Mouse (Mus musculus) heart, embryonic 11.5 days (tissue): ENCODE measurements around the gene Gm11639. TPM values are rescaled to one million over a fixed set of nuclear protein-coding genes. Genes with fewer than 3 reads are reported as not detected.

Experiments used
- ATAC-seq: fragments of 200-750 bp; cut with Nextera tagmentation; replicated peaks from 2 replicates; pipeline ENCODE4 v1.8.0; 2017; ENCODE audit warnings: moderate library complexity; ENCODE audit not compliant: insufficient number of reproducible peaks, low FRiP score, low TSS enrichment
- H3K27ac ChIP-seq: fragments of 300-500 bp; sonication (generic); 2 replicates; pipeline ENCODE4 v1.5.1; 2014; ENCODE audit warnings: mild to moderate bottlenecking, low read depth, low read length
- H3K27me3 ChIP-seq: fragments of 300-500 bp; sonication (generic); 2 replicates; pipeline ENCODE4 v1.6.1; 2014; ENCODE audit warnings: mild to moderate bottlenecking, low read length, mixed read lengths; ENCODE audit not compliant: control insufficient read depth, insufficient read depth
- H3K36me3 ChIP-seq: fragments of 300-500 bp; sonication (generic); 2 replicates; pipeline ENCODE4 v1.6.1; 2014; ENCODE audit warnings: mild to moderate bottlenecking, low read length, moderate library complexity, mixed read lengths; ENCODE audit not compliant: control insufficient read depth, insufficient read depth
- H3K4me1 ChIP-seq: fragments of 300-500 bp; sonication (generic); 2 replicates; pipeline ENCODE4 v1.6.1; 2014; ENCODE audit warnings: low read length; ENCODE audit not compliant: control insufficient read depth, insufficient read depth
- H3K4me2 ChIP-seq: fragments of 300-500 bp; sonication (generic); 2 replicates; pipeline ENCODE4 v1.6.1; 2014; ENCODE audit warnings: mild to moderate bottlenecking, moderate library complexity
- H3K4me3 ChIP-seq: fragments of 300-500 bp; sonication (generic); 2 replicates; pipeline ENCODE4 v1.5.1; 2014; ENCODE audit warnings: low read depth, low read length
- H3K9ac ChIP-seq: fragments of 300-500 bp; sonication (generic); 2 replicates; pipeline ENCODE4 v1.6.1; 2014; ENCODE audit warnings: mild to moderate bottlenecking, low read depth, low read length, moderate library complexity
- H3K9me3 ChIP-seq: fragments of 300-500 bp; sonication (generic); replicated peaks from 2 replicates; pipeline ENCODE4 v1.6.1; 2016; ENCODE audit warnings: low read length; ENCODE audit not compliant: control insufficient read depth
- WGBS: fragments of 180-500 bp; shearing (Covaris S2); extraction: QIAGEN DNeasy Blood & Tissue Kit; methylation state at CpG from one replicate; pipeline ENCODE4 v1.1.7; 2014; ENCODE audit not compliant: insufficient replicate concordance; 5-methylcytosine and 5-hydroxymethylcytosine counted together
- polyA plus RNA-seq: library from polyadenylated mRNA; unstranded; fragments of >200 nt; fragmentation: Nextera tagmentation; extraction: Ambion mirVana; gene quantifications from 2 replicates; pipeline ENCODE4 v1.2.1, GENCODE M21; 2014

Gm11639 gene
- polyA plus RNA-seq, 1 experiment from 2014 or later: 0.03 TPM

DNA sequence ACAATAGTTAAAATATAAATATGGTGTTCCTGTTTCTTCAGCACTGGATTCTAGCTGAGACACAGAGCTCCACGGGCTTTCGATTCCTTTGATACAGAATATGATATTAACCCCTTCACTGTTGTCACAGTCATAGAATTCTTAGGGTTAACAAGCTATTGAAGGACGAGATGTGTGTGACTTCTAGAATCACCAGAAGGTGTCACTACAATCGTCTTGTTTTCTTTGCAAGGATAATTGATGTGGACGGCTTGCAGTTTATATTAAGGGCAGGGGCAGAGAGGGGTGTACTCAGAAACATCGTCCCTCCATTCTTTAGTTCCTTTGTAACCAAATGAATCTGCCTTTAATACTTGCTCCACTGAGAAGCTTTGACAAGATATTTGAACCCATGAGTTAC, 80.3 kb downstream of the Gm11639 start:
- 34% methylated on average over 6 of the region's 6 CpGs for WGBS
- no peaks in the 10 kb centered on the region; the same call in 1 of the 2 replicates for H3K27me3 ChIP-seq
- no peak for ATAC-seq
- no peaks in the 10 kb centered on the region for H3K9me3 ChIP-seq
- no peaks in the 10 kb centered on the region for H3K4me1 ChIP-seq
- no peaks in the 10 kb centered on the region for H3K36me3 ChIP-seq
- H3K4me3 ChIP-seq: no peak overlapping the region
- H3K4me2 ChIP-seq: no peak overlapping the region
- no peak overlapping the region for H3K9ac ChIP-seq
- H3K27ac ChIP-seq: no peak overlapping the region

DNA sequence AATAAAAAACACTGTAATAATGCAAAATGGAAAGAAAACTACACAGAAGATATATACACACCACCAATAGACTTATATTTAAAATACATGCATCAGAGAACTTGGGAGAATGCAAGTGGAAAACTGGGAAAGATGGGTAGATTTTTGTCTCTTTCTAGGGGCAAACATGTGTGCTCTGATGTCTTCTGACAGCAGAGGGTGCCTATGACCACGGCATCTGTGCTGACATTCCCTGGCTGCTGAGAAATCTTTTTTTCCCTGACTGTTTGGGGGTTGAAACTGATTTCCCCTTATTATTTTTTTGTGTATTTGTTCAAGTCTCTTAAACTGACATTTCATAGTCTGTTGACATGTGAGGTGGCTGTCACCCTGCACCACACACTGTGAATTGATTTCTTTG, 81.6 kb downstream of the Gm11639 start:
- Histone ChIP-seq H3K36me3 (no peaks in the 10 kb centered on the region), H3K9me3 (no peaks in the 10 kb centered on the region), H3K27me3 (no peaks in the 10 kb centered on the region; the same call in 1 of the 2 replicates), H3K4me1 (no peaks in the 10 kb centered on the region), H3K4me3 (no peak overlapping the region), H3K9ac (no peak overlapping the region), H3K27ac (no peak overlapping the region), H3K4me2 (no peak overlapping the region)
- WGBS: 43% methylated on average over 1 of the region's 1 CpGs
- no peak for ATAC-seq

DNA sequence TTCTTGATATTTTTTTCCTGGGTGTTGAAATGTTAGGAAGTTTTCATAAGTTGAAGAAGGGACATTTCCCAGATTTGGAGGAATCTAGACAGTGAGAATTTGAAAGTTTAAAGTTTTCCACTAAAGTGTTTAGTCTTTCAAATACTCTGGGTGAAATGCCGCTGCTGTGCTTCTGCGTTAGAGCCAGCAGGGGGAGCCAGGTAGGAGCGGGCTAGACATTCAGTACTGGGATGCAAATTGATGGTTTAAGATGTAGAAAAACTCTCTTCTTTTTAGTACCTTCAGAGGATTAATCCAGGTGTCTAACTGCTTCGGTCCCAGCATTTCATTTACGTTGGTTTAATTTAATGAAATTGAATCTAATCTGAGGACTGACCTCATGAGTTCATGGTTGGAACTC, 82.6 kb downstream of the Gm11639 start:
- ATAC-seq: no peak
- Histone ChIP-seq H3K36me3 (no peaks in the 10 kb centered on the region), H3K27me3 (no peaks in the 10 kb centered on the region), H3K4me1 (no peaks in the 10 kb centered on the region), H3K27ac (no peak overlapping the region), H3K4me2 (no peak overlapping the region), H3K9ac (no peak overlapping the region), H3K9me3 (no peaks in the 10 kb centered on the region), H3K4me3 (no peak overlapping the region)
- WGBS: 11% methylated on average over 5 of the region's 5 CpGs

DNA sequence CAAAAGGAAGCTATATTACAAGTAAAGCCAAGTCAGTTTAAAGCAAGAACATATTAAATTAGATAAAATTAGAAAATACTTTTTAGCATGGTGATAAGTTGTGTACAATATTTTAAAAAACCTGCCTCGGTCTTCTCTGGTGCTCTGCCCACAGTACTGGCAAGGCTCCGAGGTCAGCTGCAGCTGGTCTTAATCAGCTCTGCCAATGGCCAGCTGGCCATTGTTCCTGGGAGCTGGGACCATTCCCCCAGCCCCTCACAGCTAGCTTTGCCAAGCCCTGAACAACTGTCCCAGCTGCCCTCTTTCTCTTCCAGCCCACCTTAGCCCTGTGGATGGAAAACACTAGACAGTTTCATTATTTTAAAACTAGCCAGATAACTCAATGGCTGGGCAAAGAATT, 93.3 kb downstream of the Gm11639 start:
- no peak overlapping the region for H3K4me2 ChIP-seq
- H3K4me1 ChIP-seq: no peaks in the 10 kb centered on the region
- ATAC-seq: no peak
- H3K9ac ChIP-seq: no peak overlapping the region
- no peaks in the 10 kb centered on the region for H3K36me3 ChIP-seq
- WGBS: 86% methylated on average over 2 of the region's 2 CpGs
- no peaks in the 10 kb centered on the region for H3K9me3 ChIP-seq
- no peaks in the 10 kb centered on the region for H3K27me3 ChIP-seq
- no peak overlapping the region for H3K27ac ChIP-seq
- H3K4me3 ChIP-seq: no peak overlapping the region

DNA sequence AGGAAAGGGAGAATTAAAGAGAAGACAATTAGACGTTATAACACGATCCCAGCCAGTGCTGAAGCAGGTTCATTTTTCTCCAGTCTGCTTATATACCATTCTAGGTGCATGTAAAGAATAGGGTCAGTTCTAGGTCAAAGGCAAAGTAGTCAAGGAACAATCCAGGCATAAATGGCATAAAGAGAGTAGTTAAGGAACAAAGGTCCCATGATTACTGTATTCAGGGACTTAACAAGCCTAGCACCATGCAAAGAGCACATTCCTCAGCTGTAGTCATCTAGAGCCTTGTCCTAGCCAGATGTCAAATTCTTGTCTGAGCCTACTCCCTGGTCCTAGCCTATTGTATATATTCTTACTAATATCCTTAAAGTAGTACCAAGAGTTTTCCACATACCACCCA, 259.2 kb downstream of the Gm11639 start:
- Histone ChIP-seq H3K9ac (no peak overlapping the region), H3K36me3 (no peaks in the 10 kb centered on the region), H3K27ac (no peak overlapping the region), H3K4me2 (no peak overlapping the region), H3K4me1 (no peaks in the 10 kb centered on the region), H3K27me3 (no peaks in the 10 kb centered on the region), H3K9me3 (no peaks in the 10 kb centered on the region), H3K4me3 (no peak overlapping the region)
- no peak for ATAC-seq
- WGBS: 80% methylated on average over 2 of the region's 2 CpGs

DNA sequence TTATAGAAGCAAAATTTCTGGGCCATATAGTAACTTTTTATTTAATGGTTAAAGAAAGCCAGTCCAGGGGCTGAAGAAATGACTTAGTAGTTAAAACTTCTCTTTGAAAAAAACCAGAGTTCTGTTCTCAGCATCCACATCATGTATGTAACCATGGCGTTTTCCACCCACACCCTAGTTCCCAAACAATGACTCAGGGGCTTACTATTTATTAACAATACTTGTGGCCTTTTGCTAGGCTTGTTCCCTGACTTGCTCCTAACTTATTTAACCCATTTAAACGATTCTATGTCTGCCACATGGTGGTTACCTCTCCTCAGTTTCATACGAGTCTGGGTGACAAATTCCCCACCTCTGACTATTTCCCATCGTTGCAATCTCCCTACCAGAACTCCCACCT, 266.8 kb downstream of the Gm11639 start:
- Histone ChIP-seq H3K4me2 (no peak overlapping the region), H3K4me1 (no peaks in the 10 kb centered on the region), H3K4me3 (no peak overlapping the region), H3K9ac (no peak overlapping the region), H3K27ac (no peak overlapping the region), H3K36me3 (no peaks in the 10 kb centered on the region), H3K27me3 (no peaks in the 10 kb centered on the region), H3K9me3 (no peaks in the 10 kb centered on the region)
- ATAC-seq: no peak
- WGBS: 62% methylated on average over 4 of the region's 4 CpGs

DNA sequence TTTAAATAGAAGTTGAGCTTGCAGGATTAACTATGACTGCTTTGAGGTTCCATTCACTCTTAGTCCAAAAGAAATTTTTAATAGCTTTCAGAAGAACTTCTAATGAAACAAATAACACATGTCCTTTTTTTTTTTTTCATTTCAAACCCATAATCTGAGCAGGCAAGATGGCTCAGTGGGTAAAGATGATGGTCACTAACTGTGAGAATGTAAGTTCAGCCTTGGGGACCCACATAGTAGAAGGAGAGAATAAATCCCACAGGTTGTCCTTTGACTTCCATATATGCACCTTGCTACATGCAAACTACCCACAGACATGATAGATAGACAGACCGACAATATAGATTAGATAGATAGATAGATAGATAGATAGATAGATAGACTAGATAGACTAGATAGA, 282.4 kb downstream of the Gm11639 start:
- H3K4me3 ChIP-seq: no peak overlapping the region
- H3K4me2 ChIP-seq: no peak overlapping the region
- no peaks in the 10 kb centered on the region for H3K36me3 ChIP-seq
- H3K27me3 ChIP-seq: no peaks in the 10 kb centered on the region
- H3K27ac ChIP-seq: no peak overlapping the region
- no peak overlapping the region for H3K9ac ChIP-seq
- no peaks in the 10 kb centered on the region for H3K4me1 ChIP-seq
- 82% methylated on average over 1 of the region's 1 CpGs for WGBS
- ATAC-seq: no peak
- no peaks in the 10 kb centered on the region for H3K9me3 ChIP-seq

DNA sequence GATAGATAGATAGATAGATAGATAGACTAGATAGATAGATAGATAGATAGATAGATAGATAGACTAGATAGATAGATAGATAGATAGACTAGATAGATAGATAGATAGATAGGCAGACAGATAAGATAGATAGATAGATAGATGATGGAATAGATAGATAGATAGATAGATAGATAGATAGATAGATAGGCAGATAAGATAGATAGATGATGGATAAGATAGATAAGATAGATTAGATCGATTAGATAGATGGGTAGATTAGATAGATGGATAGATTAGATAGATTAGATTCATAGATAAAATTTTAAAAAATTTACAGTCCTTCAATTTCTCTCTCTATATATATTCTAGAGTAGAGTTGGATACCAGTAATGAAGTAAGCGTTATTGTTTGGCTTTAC, 282.9 kb downstream of the Gm11639 start:
- H3K9ac ChIP-seq: no peak overlapping the region
- ATAC-seq: no peak
- H3K27me3 ChIP-seq: no peaks in the 10 kb centered on the region
- H3K9me3 ChIP-seq: no peaks in the 10 kb centered on the region
- H3K4me1 ChIP-seq: no peaks in the 10 kb centered on the region
- no peak overlapping the region for H3K4me2 ChIP-seq
- H3K4me3 ChIP-seq: no peak overlapping the region
- no peak overlapping the region for H3K27ac ChIP-seq
- H3K36me3 ChIP-seq: no peaks in the 10 kb centered on the region
- WGBS: 56% methylated on average over 2 of the region's 2 CpGs

DNA sequence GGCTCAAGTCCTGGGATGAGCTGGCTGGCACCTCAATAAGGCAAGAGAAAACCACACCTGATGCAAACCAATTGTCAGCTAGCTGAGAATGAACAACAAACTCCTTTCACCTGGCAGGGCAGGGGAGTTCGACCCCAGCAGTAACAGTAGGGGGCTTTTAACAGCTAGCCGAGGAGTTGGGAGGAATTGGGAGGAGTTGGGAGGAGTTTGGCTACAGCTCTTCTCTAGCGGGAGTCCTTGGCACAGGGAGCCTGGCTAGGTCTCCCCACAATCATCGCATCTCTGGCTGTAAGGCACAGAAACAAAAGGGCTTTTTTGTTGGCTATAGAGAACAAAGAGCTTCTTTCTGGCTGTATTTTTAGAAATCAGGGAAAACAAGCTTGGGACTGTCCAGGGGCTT, 285.8 kb downstream of the Gm11639 start:
- Histone ChIP-seq H3K27ac (no peak overlapping the region), H3K27me3 (no peaks in the 10 kb centered on the region), H3K4me3 (no peak overlapping the region), H3K4me2 (no peak overlapping the region), H3K36me3 (no peaks in the 10 kb centered on the region), H3K4me1 (no peaks in the 10 kb centered on the region), H3K9ac (no peak overlapping the region), H3K9me3 (no peaks in the 10 kb centered on the region)
- 6% methylated on average over 4 of the region's 4 CpGs for WGBS
- ATAC-seq: no peak
